ENCODE assay signal across 16 mouse cellular contexts in the genomic region with DNA sequence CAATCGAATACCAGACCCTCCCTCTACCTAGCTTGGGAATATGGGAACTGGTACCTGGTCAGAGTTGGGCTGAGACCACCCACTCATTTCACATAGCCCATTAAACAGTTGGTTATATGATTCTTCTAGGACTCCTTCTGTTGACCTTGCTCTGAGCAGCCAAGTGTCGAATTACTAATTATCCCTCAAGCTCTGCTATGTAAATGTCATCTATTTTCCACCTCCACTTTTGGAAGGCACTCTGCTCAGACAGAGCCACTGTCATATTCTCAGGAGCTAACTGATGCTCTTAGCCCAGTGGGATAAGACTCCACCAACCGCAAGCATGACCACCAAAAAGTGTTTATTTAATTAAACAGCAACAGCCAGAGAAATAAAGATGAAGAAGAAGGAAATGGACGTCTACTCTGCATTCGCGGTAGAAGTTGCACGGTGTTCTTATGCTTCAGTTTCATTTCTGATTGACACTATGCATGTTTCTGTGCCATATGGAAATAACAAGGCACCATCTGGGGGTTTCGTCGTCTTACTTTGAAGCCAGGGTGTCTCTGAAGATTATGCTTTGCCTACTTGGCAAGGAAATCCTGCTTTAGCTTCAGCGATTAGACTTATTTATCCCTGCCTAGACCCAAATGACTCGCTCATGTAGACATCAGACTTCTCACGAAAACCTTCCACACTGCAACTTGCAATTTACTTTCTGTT.
DNase-seq lines count a peak whose midpoint lies in the region; ATAC-seq and TF ChIP-seq lines count a peak whose summit lies in the region.
"Had no signal": no experiment of that assay in that cellular context is flagged by ENCODE, and none has a peak within 500 bp of the region (broad histone marks: within the 10 kb centered on the region; RNA-seq: fewer than 3 reads in every experiment).

No protein-coding gene starts in this region.

- no peaks in the 10 kb centered on the region for H3K27me3 ChIP-seq in embryonic facial prominence, embryonic 10.5 days (replicated peaks; ENCODE audit: low read depth, poor library complexity, severe bottlenecking)
- H3K27me3 ChIP-seq in intestine, postnatal 0 days (replicated peaks; ENCODE audit: control insufficient read depth, insufficient read depth, low read length), result no peaks in the 10 kb centered on the region
- H3K27me3 ChIP-seq: embryonic facial prominence, embryonic 15.5 days; neural tube, embryonic 15.5 days had no signal

- peaks cover 37% of the 10 kb centered on the region for H3K4me1 ChIP-seq in embryonic facial prominence, embryonic 10.5 days
- H3K4me1 ChIP-seq in intestine, postnatal 0 days (replicated peaks; ENCODE audit: control insufficient read depth, insufficient read depth, low read length), result no peaks in the 10 kb centered on the region

- intact Hi-C loops in left cerebral cortex, adult 2 months (cut with DNase I), result no loop called here

- no peaks in the 10 kb centered on the region for H3K36me3 ChIP-seq in embryonic facial prominence, embryonic 10.5 days (replicated peaks)
- no peaks in the 10 kb centered on the region for H3K36me3 ChIP-seq in intestine, postnatal 0 days (ENCODE audit: control insufficient read depth, insufficient read depth)
- H3K36me3 ChIP-seq: embryonic facial prominence, embryonic 15.5 days; neural tube, embryonic 15.5 days had no signal

- peaks cover 3% of the 10 kb centered on the region for H3K9me3 ChIP-seq in embryonic facial prominence, embryonic 10.5 days
- no peaks in the 10 kb centered on the region for H3K9me3 ChIP-seq in intestine, postnatal 0 days (ENCODE audit: control insufficient read depth)
- H3K9me3 ChIP-seq: embryonic facial prominence, embryonic 15.5 days; neural tube, embryonic 15.5 days had no signal

- 79% methylated on average over 12 of the region's 12 CpGs for WGBS in embryonic facial prominence, embryonic 10.5 days
- WGBS in intestine, postnatal 0 days, result 90% methylated on average over 12 of the region's 12 CpGs

- H3K4me2 ChIP-seq in intestine, postnatal 0 days (replicated peaks; ENCODE audit: low read depth), result no peak overlapping the region
- H3K4me2 ChIP-seq: embryonic facial prominence, embryonic 15.5 days; neural tube, embryonic 15.5 days had no signal

- ATAC-seq in CD4-positive, CD25-positive, alpha-beta regulatory T cell, adult 4 months, result no peak
- no peak for ATAC-seq in intestine, postnatal 0 days
- ATAC-seq: activated CD4-positive, CD25-positive, alpha-beta regulatory T cell, adult 4 months had no signal

- H3K4me3 ChIP-seq in left cerebral cortex, adult 2 months, result no peak overlapping the region
- H3K4me3 ChIP-seq in embryonic facial prominence, embryonic 10.5 days, result no peak overlapping the region
- no peak overlapping the region for H3K4me3 ChIP-seq in intestine, postnatal 0 days (ENCODE audit: low read depth, low read length)
- H3K4me3 ChIP-seq: embryonic facial prominence, embryonic 15.5 days; neural tube, embryonic 15.5 days had no signal

- no peak for TF ChIP-seq CTCF in left cerebral cortex, adult 2 months (IDR thresholded peaks at IDR 0.05)
- TF ChIP-seq CTCF in intestine, postnatal 0 days (IDR thresholded peaks at IDR 0.05; ENCODE audit: low read depth), result no peak

- peak overlapping the region; percentile 29; the same call in 1 of the 2 replicates for H3K27ac ChIP-seq in left cerebral cortex, adult 2 months
- H3K27ac ChIP-seq in embryonic facial prominence, embryonic 10.5 days (replicated peaks), result peak overlapping the region; percentile 5; the same call in 1 of the 2 replicates
- no peak overlapping the region for H3K27ac ChIP-seq in intestine, postnatal 0 days (ENCODE audit: low read depth, low read length)
- H3K27ac ChIP-seq: embryonic facial prominence, embryonic 15.5 days; macrophage; neural tube, embryonic 15.5 days; stomach, postnatal 0 days had no signal

- peak; percentile 50 to 78 for DNase-seq in frontal cortex, adult 2 months (ENCODE audit: extremely low spot score in 1 of 2, low spot score in 1 of 2)
- DNase-seq in frontal cortex, postnatal 14 days (ENCODE audit: low spot score in 2 of 2), result no peak
- DNase-seq in left cerebral cortex, adult 2 months (ENCODE audit: extremely low spot score in 1 of 2, low spot score in 2 of 2), result peak in 1 of 2 experiments; percentile 27
- no peak for DNase-seq in left cerebral cortex, adult 8-10 months (ENCODE audit: low spot score in 2 of 2)
- DNase-seq in embryonic facial prominence, embryonic 10.5 days (ENCODE audit: low spot score), result no peak
- peak; percentile 24 to 74 for DNase-seq in layer of hippocampus, postnatal 14 days (ENCODE audit: low spot score in 2 of 2)
- DNase-seq: gastrocnemius, postnatal 36 days; kidney, postnatal 10 days; lung, adult 18-20 months had no signal

- no peak overlapping the region for H3K9ac ChIP-seq in intestine, postnatal 0 days (ENCODE audit: low read depth, low read length)
- H3K9ac ChIP-seq: embryonic facial prominence, embryonic 15.5 days; neural tube, embryonic 15.5 days had no signal

Comparison
In these comparisons a context has a peak if more than half of its experiments do, and no peak if none do; other contexts are left out.
1. DNase-seq: peak in frontal cortex, adult 2 months (2 of 2) and layer of hippocampus, postnatal 14 days (2 of 2); none in frontal cortex, postnatal 14 days (0 of 2), left cerebral cortex, adult 8-10 months (0 of 2) and embryonic facial prominence, embryonic 10.5 days (single experiment).